Mouse (Mus musculus) CH12.LX (cell line): ENCODE data around the gene Rftn2. TPM values are rescaled to one million over a fixed set of nuclear protein-coding genes. Genes with fewer than 3 reads are reported as not detected.

Experiments used
- DNase-seq: peaks from one replicate; pipeline ENCODE4 v3.0.0-alpha.2; 2013; ENCODE audit errors: extremely low read depth
- H3K27ac ChIP-seq: 2 replicates; pipeline ENCODE4 v1.5.1; 2012; ENCODE audit warnings: low read depth, mild to moderate bottlenecking, control low read depth, moderate library complexity; ENCODE audit not compliant: insufficient read depth
- H3K27me3 ChIP-seq: replicated peaks from 2 replicates; pipeline ENCODE3; 2012; ENCODE audit warnings: inconsistent platforms
- H3K36me3 ChIP-seq, 2 experiments: replicated peaks in 1 of 2; 2 replicates each; pipeline versions ENCODE3 to v1.6.1; 2012; ENCODE audit warnings: inconsistent platforms in 1 of 2, low read length in 1 of 2, mild to moderate bottlenecking in 1 of 2, mixed read lengths in 1 of 2, moderate library complexity in 1 of 2; ENCODE audit not compliant: control insufficient read depth in 1 of 2, insufficient read depth in 1 of 2
- H3K4me1 ChIP-seq, 2 experiments: 2 replicates each; pipeline ENCODE4 v1.6.1; 2012; ENCODE audit warnings: inconsistent platforms in 1 of 2, moderate library complexity in 1 of 2; ENCODE audit not compliant: insufficient read depth in 2 of 2, control insufficient read depth in 1 of 2
- H3K4me2 ChIP-seq: 2 replicates; pipeline ENCODE4 v1.6.1; 2012; ENCODE audit warnings: low read depth, mild to moderate bottlenecking, control low read depth; ENCODE audit not compliant: poor library complexity, insufficient read depth, severe bottlenecking
- H3K4me3 ChIP-seq, 3 experiments: fragments of 150-350 bp in 1 of 3; sonication (generic) in 1 of 3; replicated peaks in 1 of 3; 2 replicates each; pipeline versions ENCODE3 to v1.5.1; 2011 to 2012; ENCODE audit warnings: low read depth in 2 of 3, low read length in 2 of 3, mild to moderate bottlenecking in 2 of 3, moderate library complexity in 2 of 3, control low read depth in 1 of 3, improper control_type of control experiment in 1 of 3, inconsistent platforms in 1 of 3, mixed read lengths in 1 of 3; ENCODE audit not compliant: poor library complexity in 1 of 3
- H3K79me2 ChIP-seq: replicated peaks from 2 replicates; pipeline ENCODE4 v1.6.1; 2012; ENCODE audit warnings: mild to moderate bottlenecking, moderate library complexity; ENCODE audit not compliant: control insufficient read depth, poor library complexity, insufficient read depth, severe bottlenecking; ENCODE audit errors: extremely low read depth
- H3K9ac ChIP-seq: 2 replicates; pipeline ENCODE4 v1.6.1; 2012; ENCODE audit warnings: low read depth, mild to moderate bottlenecking, control low read depth, moderate library complexity; ENCODE audit not compliant: insufficient read depth
- H3K9me3 ChIP-seq: replicated peaks from 2 replicates; pipeline ENCODE3; 2012; ENCODE audit warnings: low read length, inconsistent platforms, mixed read lengths
- CHD1 ChIP-seq: IDR thresholded peaks from 2 replicates; pipeline ENCODE4 v1.6.1; 2012; ENCODE audit warnings: low read depth, low read length, improper control_type of control experiment, inconsistent platforms
- ELF1 ChIP-seq: IDR thresholded peaks from 2 replicates; pipeline ENCODE4 v1.6.1; 2014; ENCODE audit warnings: low read depth, mild to moderate bottlenecking, inconsistent platforms, low read length, improper control_type of control experiment
- ETS1 ChIP-seq: conservative IDR thresholded peaks from 2 replicates; pipeline ENCODE4 v1.6.1; 2012; ENCODE audit warnings: low read depth, mild to moderate bottlenecking, inconsistent platforms, low read length, improper control_type of control experiment, moderate library complexity
- GABPA ChIP-seq: IDR thresholded peaks from 2 replicates; pipeline ENCODE4 v1.6.1; 2012; ENCODE audit warnings: low read depth, low read length, improper control_type of control experiment, inconsistent platforms; ENCODE audit not compliant: insufficient replicate concordance
- JUN ChIP-seq: IDR thresholded peaks from 2 replicates; pipeline ENCODE4 v1.6.1; 2011; ENCODE audit warnings: low read depth, mild to moderate bottlenecking, low read length, improper control_type of control experiment, moderate library complexity; ENCODE audit not compliant: insufficient read depth
- MXI1 ChIP-seq: IDR thresholded peaks from 2 replicates; pipeline ENCODE4 v1.6.1; 2011; ENCODE audit warnings: mild to moderate bottlenecking, low read depth, low read length, improper control_type of control experiment
- MYC ChIP-seq: IDR thresholded peaks from 2 replicates; pipeline ENCODE4 v1.6.1; 2011; ENCODE audit warnings: low read depth, mild to moderate bottlenecking, improper control_type of control experiment, low read length
- NELFE ChIP-seq: IDR thresholded peaks from 2 replicates; pipeline ENCODE4 v1.6.1; 2011; ENCODE audit warnings: low read depth, low read length, improper control_type of control experiment
- SIN3A ChIP-seq: IDR thresholded peaks from 2 replicates; pipeline ENCODE4 v1.6.1; 2012; ENCODE audit warnings: low read length, improper control_type of control experiment, inconsistent platforms
- SMC3 ChIP-seq: IDR thresholded peaks from 2 replicates; pipeline ENCODE4 v1.6.1; 2011; ENCODE audit warnings: low read depth, low read length, improper control_type of control experiment
- USF1 ChIP-seq: IDR thresholded peaks from 2 replicates; pipeline ENCODE4 v1.6.1; 2014; ENCODE audit warnings: low read depth, mild to moderate bottlenecking, inconsistent platforms, low read length, improper control_type of control experiment
- ZC3H11A ChIP-seq: IDR thresholded peaks from 2 replicates; pipeline ENCODE4 v1.6.1; 2012; ENCODE audit warnings: low read depth, mild to moderate bottlenecking, inconsistent platforms, low read length, improper control_type of control experiment
- ZNF384 ChIP-seq: IDR thresholded peaks from 2 replicates; pipeline ENCODE4 v1.6.1; 2012; ENCODE audit warnings: low read depth, low read length, improper control_type of control experiment, inconsistent platforms
- dilution Hi-C: fragments of 300-500 bp; cut with MboI; formaldehyde crosslinking; loops from 2 replicates; pipeline ENCODE4 v1.14.3; 2020; ENCODE audit warnings: low sequenced_read_pairs; ENCODE audit not compliant: extremely low pct_unique_long_range_greater_than_20kb, extremely low pct_ligation_motif_present
- in situ Hi-C: fragments of 300-500 bp; cut with MboI; formaldehyde crosslinking; loops from 3 replicates; pipeline ENCODE4 v1.14.3; 2019; ENCODE audit warnings: low sequenced_read_pairs, low pct_ligation_motif_present, low pct_unique_long_range_greater_than_20kb, mixed read lengths
- polyA plus RNA-seq: library from polyadenylated mRNA; unstranded; fragments of >175 nt; gene quantifications from 2 replicates; pipeline ENCODE4 v1.2.1, GENCODE M21; 2012; ENCODE audit warnings: low read depth; ENCODE audit not compliant: insufficient read length
- total RNA-seq, 2 experiments: library from RNA; depleted of rRNA; stranded (reverse); fragments of 300-350 nt in 1 of 2; fragments of >200 nt in 1 of 2; gene quantifications; 2 replicates each; pipeline ENCODE4 v1.2.3; 2012 to 2014

Rftn2 gene
- total and polyA plus RNA-seq, 3 experiments: 0.91 to 1.4 (median 1.1) TPM

DNA sequence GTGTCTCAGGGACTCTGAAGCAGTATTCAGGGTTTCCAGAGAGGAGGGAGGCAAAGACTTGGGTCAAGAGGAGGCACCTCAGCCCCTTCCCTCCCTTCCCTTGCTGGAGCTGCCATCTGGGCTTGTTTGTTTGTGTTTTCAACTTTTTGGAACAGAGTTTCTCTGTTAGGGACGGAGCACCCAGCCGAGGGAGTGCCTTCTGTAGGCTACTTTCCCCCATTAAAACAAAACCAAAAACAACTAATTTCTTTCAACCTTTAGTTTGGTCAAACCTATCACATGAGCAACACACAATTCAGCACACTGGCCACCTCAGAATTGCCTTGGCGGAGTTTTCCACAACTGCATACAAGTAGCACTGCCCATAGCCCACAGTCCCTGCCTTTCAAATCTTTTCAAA is 1.2 kb downstream of the Rftn2 start:
- in situ Hi-C loops: no loop called here
- TF ChIP-seq NELFE (no peak), USF1 (no peak), GABPA (no peak), MXI1 (no peak)
- TF ChIP-seq, all 38 proteins: peak for 0
- no peaks in the 10 kb centered on the region for H3K4me1 ChIP-seq
- no peaks in the 10 kb centered on the region for H3K79me2 ChIP-seq
- H3K9ac ChIP-seq: no peak overlapping the region
- dilution Hi-C loops: no loop called here
- H3K27me3 ChIP-seq: no peaks in the 10 kb centered on the region
- H3K4me2 ChIP-seq: no peak overlapping the region
- no peak overlapping the region for H3K4me3 ChIP-seq
- H3K27ac ChIP-seq: no peak overlapping the region
- no peaks in the 10 kb centered on the region for H3K9me3 ChIP-seq
- DNase-seq: no peak
- H3K36me3 ChIP-seq: no peaks in the 10 kb centered on the region

DNA sequence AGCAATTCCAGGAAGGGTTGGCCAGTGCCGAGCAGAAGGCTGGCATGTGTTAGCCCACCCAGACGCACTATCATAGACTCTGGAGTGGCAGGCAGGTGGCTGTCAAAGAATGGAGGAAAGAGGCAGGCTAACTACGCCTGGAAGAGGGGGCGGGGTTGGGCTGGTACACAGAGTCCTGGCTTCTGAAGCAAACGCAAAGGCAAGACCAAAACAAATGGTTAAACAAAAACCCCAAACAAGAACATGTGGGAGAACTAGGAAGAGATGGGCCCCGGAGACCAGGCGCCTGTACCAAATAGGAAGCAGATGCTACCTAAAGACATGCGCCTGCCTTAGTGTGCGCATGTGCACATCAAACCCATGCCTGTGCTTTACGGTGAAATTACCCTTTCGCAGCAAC is 2.5 kb downstream of the Rftn2 start:
- dilution Hi-C loops: no loop called here
- no peaks in the 10 kb centered on the region for H3K27me3 ChIP-seq
- DNase-seq: no peak
- H3K4me1 ChIP-seq: no peaks in the 10 kb centered on the region
- no peaks in the 10 kb centered on the region for H3K36me3 ChIP-seq
- H3K9ac ChIP-seq: no peak overlapping the region
- TF ChIP-seq ELF1 (no peak), SIN3A (no peak), ETS1 (no peak)
- no peaks in the 10 kb centered on the region for H3K79me2 ChIP-seq
- H3K4me2 ChIP-seq: no peak overlapping the region
- H3K27ac ChIP-seq: no peak overlapping the region
- in situ Hi-C loops: no loop called here
- no peak overlapping the region for H3K4me3 ChIP-seq
- H3K9me3 ChIP-seq: no peaks in the 10 kb centered on the region

DNA sequence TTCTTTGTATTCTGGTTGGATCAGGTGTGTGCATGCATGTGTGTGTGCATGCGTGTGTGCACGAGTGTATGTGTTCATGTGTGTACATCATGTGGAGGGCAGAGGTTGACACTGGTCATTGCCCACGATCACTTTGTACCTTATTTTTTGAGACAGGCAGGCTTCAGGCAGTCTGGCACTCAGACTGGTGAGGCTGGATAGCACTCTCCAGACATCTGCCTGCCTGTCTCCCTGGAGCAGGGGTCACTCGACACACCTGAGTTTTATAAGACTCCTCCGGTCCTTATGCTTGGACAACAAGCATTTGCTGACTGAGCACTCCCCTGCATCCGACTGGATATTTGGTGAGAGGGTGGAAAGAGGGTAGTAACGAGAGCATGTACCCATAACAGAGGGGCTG is 3.6 kb downstream of the Rftn2 start:
- in situ Hi-C loops: no loop called here
- H3K4me3 ChIP-seq: no peak overlapping the region
- H3K4me1 ChIP-seq: no peaks in the 10 kb centered on the region
- no peaks in the 10 kb centered on the region for H3K79me2 ChIP-seq
- no peak for DNase-seq
- no peaks in the 10 kb centered on the region for H3K9me3 ChIP-seq
- TF ChIP-seq MYC (no peak), CHD1 (no peak), JUN (no peak), ETS1 (no peak), SMC3 (no peak), ZC3H11A (no peak), ZNF384 (no peak)
- no peak overlapping the region for H3K9ac ChIP-seq
- dilution Hi-C loops: no loop called here
- no peaks in the 10 kb centered on the region for H3K36me3 ChIP-seq
- no peaks in the 10 kb centered on the region for H3K27me3 ChIP-seq
- H3K4me2 ChIP-seq: no peak overlapping the region
- no peak overlapping the region for H3K27ac ChIP-seq
